Mouse (Mus musculus) CH12.LX (cell line): ENCODE measurements around the gene Cmtm8. TPM values are rescaled to one million over a fixed set of nuclear protein-coding genes. Genes with fewer than 3 reads are reported as not detected.

Experiments
- DNase-seq: peaks from one replicate; pipeline ENCODE4 v3.0.0-alpha.2; 2013; ENCODE audit errors: extremely low read depth
- H3K27ac ChIP-seq: 2 replicates; pipeline ENCODE4 v1.5.1; 2012; ENCODE audit warnings: low read depth, mild to moderate bottlenecking, control low read depth, moderate library complexity; ENCODE audit not compliant: insufficient read depth
- H3K27me3 ChIP-seq: replicated peaks from 2 replicates; pipeline ENCODE3; 2012; ENCODE audit warnings: inconsistent platforms
- H3K36me3 ChIP-seq, 2 experiments: replicated peaks in 1 of 2; 2 replicates each; pipeline versions ENCODE3 to v1.6.1; 2012; ENCODE audit warnings: inconsistent platforms in 1 of 2, low read length in 1 of 2, mild to moderate bottlenecking in 1 of 2, mixed read lengths in 1 of 2, moderate library complexity in 1 of 2; ENCODE audit not compliant: control insufficient read depth in 1 of 2, insufficient read depth in 1 of 2
- H3K4me1 ChIP-seq, 2 experiments: 2 replicates each; pipeline ENCODE4 v1.6.1; 2012; ENCODE audit warnings: inconsistent platforms in 1 of 2, moderate library complexity in 1 of 2; ENCODE audit not compliant: insufficient read depth in 2 of 2, control insufficient read depth in 1 of 2
- H3K4me2 ChIP-seq: 2 replicates; pipeline ENCODE4 v1.6.1; 2012; ENCODE audit warnings: low read depth, mild to moderate bottlenecking, control low read depth; ENCODE audit not compliant: poor library complexity, insufficient read depth, severe bottlenecking
- H3K4me3 ChIP-seq, 3 experiments: fragments of 150-350 bp in 1 of 3; sonication (generic) in 1 of 3; replicated peaks in 1 of 3; 2 replicates each; pipeline versions ENCODE3 to v1.5.1; 2011 to 2012; ENCODE audit warnings: low read depth in 2 of 3, low read length in 2 of 3, mild to moderate bottlenecking in 2 of 3, moderate library complexity in 2 of 3, control low read depth in 1 of 3, improper control_type of control experiment in 1 of 3, inconsistent platforms in 1 of 3, mixed read lengths in 1 of 3; ENCODE audit not compliant: poor library complexity in 1 of 3
- H3K79me2 ChIP-seq: replicated peaks from 2 replicates; pipeline ENCODE4 v1.6.1; 2012; ENCODE audit warnings: mild to moderate bottlenecking, moderate library complexity; ENCODE audit not compliant: control insufficient read depth, poor library complexity, insufficient read depth, severe bottlenecking; ENCODE audit errors: extremely low read depth
- H3K9ac ChIP-seq: 2 replicates; pipeline ENCODE4 v1.6.1; 2012; ENCODE audit warnings: low read depth, mild to moderate bottlenecking, control low read depth, moderate library complexity; ENCODE audit not compliant: insufficient read depth
- H3K9me3 ChIP-seq: replicated peaks from 2 replicates; pipeline ENCODE3; 2012; ENCODE audit warnings: low read length, inconsistent platforms, mixed read lengths
- IRF4 ChIP-seq: IDR thresholded peaks from 2 replicates; pipeline ENCODE4 v1.6.1; 2014; ENCODE audit warnings: low read depth, mild to moderate bottlenecking, inconsistent platforms, low read length, improper control_type of control experiment
- KAT2A ChIP-seq: IDR thresholded peaks from 2 replicates; pipeline ENCODE4 v1.6.1; 2012; ENCODE audit warnings: low read length, improper control_type of control experiment, inconsistent platforms; ENCODE audit not compliant: insufficient replicate concordance
- MAX ChIP-seq: IDR thresholded peaks from 2 replicates; pipeline ENCODE4 v1.6.1; 2011; ENCODE audit warnings: low read length, improper control_type of control experiment
- MEF2A ChIP-seq: IDR thresholded peaks from 2 replicates; pipeline ENCODE4 v1.6.1; 2014; ENCODE audit warnings: low read depth, mild to moderate bottlenecking, inconsistent platforms, low read length, improper control_type of control experiment, borderline replicate concordance
- NELFE ChIP-seq: IDR thresholded peaks from 2 replicates; pipeline ENCODE4 v1.6.1; 2011; ENCODE audit warnings: low read depth, low read length, improper control_type of control experiment
- PAX5 ChIP-seq: IDR thresholded peaks from 2 replicates; pipeline ENCODE4 v1.6.1; 2012; ENCODE audit warnings: low read length, inconsistent platforms, mixed read lengths
- SMC3 ChIP-seq: IDR thresholded peaks from 2 replicates; pipeline ENCODE4 v1.6.1; 2011; ENCODE audit warnings: low read depth, low read length, improper control_type of control experiment
- TBP ChIP-seq: conservative IDR thresholded peaks from 2 replicates; pipeline ENCODE4 v1.6.1; 2011; ENCODE audit warnings: low read depth, low read length, improper control_type of control experiment
- USF1 ChIP-seq: IDR thresholded peaks from 2 replicates; pipeline ENCODE4 v1.6.1; 2014; ENCODE audit warnings: low read depth, mild to moderate bottlenecking, inconsistent platforms, low read length, improper control_type of control experiment
- dilution Hi-C: fragments of 300-500 bp; cut with MboI; formaldehyde crosslinking; loops from 2 replicates; pipeline ENCODE4 v1.14.3; 2020; ENCODE audit warnings: low sequenced_read_pairs; ENCODE audit not compliant: extremely low pct_unique_long_range_greater_than_20kb, extremely low pct_ligation_motif_present
- in situ Hi-C: fragments of 300-500 bp; cut with MboI; formaldehyde crosslinking; loops from 3 replicates; pipeline ENCODE4 v1.14.3; 2019; ENCODE audit warnings: low sequenced_read_pairs, low pct_ligation_motif_present, low pct_unique_long_range_greater_than_20kb, mixed read lengths
- polyA plus RNA-seq: library from polyadenylated mRNA; unstranded; fragments of >175 nt; gene quantifications from 2 replicates; pipeline ENCODE4 v1.2.1, GENCODE M21; 2012; ENCODE audit warnings: low read depth; ENCODE audit not compliant: insufficient read length
- total RNA-seq, 2 experiments: library from RNA; depleted of rRNA; stranded (reverse); fragments of 300-350 nt in 1 of 2; fragments of >200 nt in 1 of 2; gene quantifications; 2 replicates each; pipeline ENCODE4 v1.2.3; 2012 to 2014

Gene Cmtm8
- total and polyA plus RNA-seq, 3 experiments, result 1.6 to 4.1 (median 2.7) TPM

- dilution Hi-C loops, result no loop called here
- H3K4me3 ChIP-seq, result no peak overlapping the region
- H3K9me3 ChIP-seq, result no peaks in the 10 kb centered on the region
- no peaks in the 10 kb centered on the region for H3K79me2 ChIP-seq
- no peaks in the 10 kb centered on the region for H3K36me3 ChIP-seq
- 0 out of 2 replicates have a peak overlapping the region, but pooled peaks have one; percentile 4 for H3K4me2 ChIP-seq
- no peak overlapping the region for H3K27ac ChIP-seq
- no peak for DNase-seq
- H3K4me1 ChIP-seq, result peaks cover 6 to 59% of the 10 kb centered on the region in 2 experiments
- H3K27me3 ChIP-seq, result no peaks in the 10 kb centered on the region
- TF ChIP-seq MAX (peak; percentile 23; the same call in 1 of the 2 replicates), USF1 (no peak), PAX5 (no peak)
- in situ Hi-C loops, result loop anchor here (10.0 kb wide), 1 partner anchor 74 kb away; no protein-coding TSS in a partner anchor
- no peak overlapping the region for H3K9ac ChIP-seq
These were observed 33.1 kb downstream of the Cmtm8 start for GRCm38 (mm10) chr9:114810837-114811236.

GRCm38 (mm10) chr9:114808671-114809070, 35.3 kb downstream of the Cmtm8 start:
- TF ChIP-seq IRF4 (no peak), SMC3 (no peak), MAX (no peak), KAT2A (no peak), NELFE (no peak)
- Histone ChIP-seq H3K9ac (no peak overlapping the region), H3K4me1 (peaks cover 10 to 41% of the 10 kb centered on the region in 2 experiments), H3K4me3 (no peak overlapping the region), H3K27ac (no peak overlapping the region), H3K27me3 (no peaks in the 10 kb centered on the region), H3K9me3 (no peaks in the 10 kb centered on the region), H3K36me3 (no peaks in the 10 kb centered on the region), H3K79me2 (no peaks in the 10 kb centered on the region), H3K4me2 (no peak overlapping the region)
- DNase-seq, result no peak
- in situ Hi-C loops (no loop called here), dilution Hi-C loops (no loop called here)

GRCm38 (mm10) chr9:114807261-114807660, 36.7 kb downstream of the Cmtm8 start:
- peaks cover 2% of the 10 kb centered on the region for H3K9me3 ChIP-seq

More at GRCm38 (mm10) chr9:114807261-114807660, 36.7 kb downstream of the Cmtm8 start:
- Histone ChIP-seq H3K27ac (no peak overlapping the region), H3K9ac (no peak overlapping the region), H3K27me3 (no peaks in the 10 kb centered on the region), H3K4me3 (no peak overlapping the region), H3K4me1 (peaks cover 8 to 32% of the 10 kb centered on the region in 2 experiments), H3K79me2 (no peaks in the 10 kb centered on the region), H3K36me3 (no peaks in the 10 kb centered on the region), H3K4me2 (no peak overlapping the region)
- in situ Hi-C loops (no loop called here), dilution Hi-C loops (no loop called here)
- no peak for TF ChIP-seq SMC3
- TF ChIP-seq MEF2A, result no peak
- TF ChIP-seq TBP, result no peak
- TF ChIP-seq, all 38 proteins: peak for 0
- DNase-seq, result no peak
